Mouse (Mus musculus): ENCODE results near the gene Zglp1.

Zglp1 gene

GRCm38 (mm10) chr9:21026849-21027248 lies 40.0 kb downstream of the Zglp1 start:
- DNase-seq (ENCODE audit: low read depth): no peak

GRCm38 (mm10) chr9:21025258-21025810 lies 41.6 kb downstream of the Zglp1 start:
- no peak for DNase-seq (ENCODE audit: low read depth)

DNA sequence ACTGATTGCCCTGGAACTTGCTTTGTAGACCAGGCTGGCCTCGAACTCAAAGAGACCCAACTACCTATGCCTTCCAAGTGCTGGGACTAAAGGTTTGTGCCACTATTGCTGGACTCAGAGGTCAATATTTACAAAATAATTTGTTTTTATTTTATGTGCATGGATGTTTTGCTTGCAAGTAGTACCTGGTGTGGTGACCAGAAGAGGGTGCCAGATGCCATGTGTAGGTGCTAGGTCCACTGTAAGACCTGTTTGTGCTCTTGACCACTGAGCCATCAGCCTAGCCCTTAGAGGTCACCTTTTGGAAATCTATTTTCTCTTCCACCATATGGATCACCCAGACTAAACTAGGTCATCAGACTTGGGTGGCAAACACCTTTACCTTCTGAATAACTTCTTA lies 44.2 kb downstream of the Zglp1 start:
- no peak for DNase-seq (ENCODE audit: low read depth)

DNA sequence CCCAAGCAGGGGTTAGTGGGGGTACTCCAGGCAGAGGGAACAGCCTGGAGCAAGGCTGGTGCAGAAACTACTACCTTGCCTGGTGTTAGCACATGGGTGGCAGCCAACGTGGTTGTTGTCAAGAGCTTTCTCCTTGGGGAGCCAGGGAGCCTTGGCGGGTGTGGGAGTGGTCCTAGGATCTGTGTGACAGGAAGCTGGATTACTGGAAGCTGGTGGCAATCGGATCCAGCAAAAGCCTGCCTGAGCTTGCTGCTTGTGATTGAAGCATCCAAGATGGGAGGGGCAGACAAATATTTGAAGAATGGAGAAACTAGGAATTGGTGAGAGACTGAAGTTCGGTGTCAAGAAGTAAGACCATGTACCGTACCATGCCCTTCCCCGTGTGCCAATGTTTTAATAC lies 44.6 kb downstream of the Zglp1 start:
- DNase-seq (ENCODE audit: low read depth): no peak

- no peak for DNase-seq (ENCODE audit: low read depth)
These were observed 45.5 kb downstream of the Zglp1 start for GRCm38 (mm10) chr9:21021363-21021762.

GRCm38 (mm10) chr9:21018600-21018999 lies 48.3 kb downstream of the Zglp1 start:
- no peak for DNase-seq (ENCODE audit: low read depth)

DNA sequence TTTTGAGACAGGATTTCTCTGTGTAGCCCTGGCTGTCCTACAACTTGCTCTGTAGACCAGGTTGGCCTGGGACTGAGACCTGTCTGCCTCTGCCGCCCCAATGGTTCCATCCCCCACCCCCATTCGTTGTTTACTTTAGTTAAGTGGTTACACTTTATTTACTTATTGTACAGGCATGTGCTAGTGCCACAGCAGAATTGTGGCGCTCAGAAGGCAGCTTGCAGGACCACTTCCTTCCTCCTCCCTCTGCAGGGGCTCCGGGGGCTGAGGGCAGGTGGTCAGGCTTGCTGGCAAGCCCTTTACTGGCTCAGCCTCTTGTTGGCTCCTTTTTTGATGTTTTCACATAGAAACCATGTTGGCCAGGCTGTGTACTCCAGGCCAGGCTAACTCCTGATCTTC lies 49.7 kb downstream of the Zglp1 start:
- DNase-seq (ENCODE audit: low read depth): no peak

GRCm38 (mm10) chr9:21016331-21017176 lies 50.3 kb downstream of the Zglp1 start:
- DNase-seq (ENCODE audit: low read depth): no peak

GRCm38 (mm10) chr9:21015571-21016130 lies 51.2 kb downstream of the Zglp1 start, which contains the start of gene Icam1:
TSS of gene Icam1 (plus strand) at chr9:21015985.
- no peak for DNase-seq (ENCODE audit: low read depth)

GRCm38 (mm10) chr9:21014691-21015570 lies 52.0 kb downstream of the Zglp1 start:
- DNase-seq (ENCODE audit: low read depth): no peak

Measured in c-Kit-positive CD71-positive TER-119-negative erythroid progenitor cells, embryonic 14.5 days (primary cell).